Mouse (Mus musculus) left cerebral cortex, adult 9 months (tissue): ENCODE results near the gene Trim56.

Source experiments
- DNase-seq, 2 experiments: peaks; one replicate each; pipeline ENCODE4 v3.0.0; 2022; ENCODE audit warnings: low spot score in 2 of 2

Gene Trim56

DNA sequence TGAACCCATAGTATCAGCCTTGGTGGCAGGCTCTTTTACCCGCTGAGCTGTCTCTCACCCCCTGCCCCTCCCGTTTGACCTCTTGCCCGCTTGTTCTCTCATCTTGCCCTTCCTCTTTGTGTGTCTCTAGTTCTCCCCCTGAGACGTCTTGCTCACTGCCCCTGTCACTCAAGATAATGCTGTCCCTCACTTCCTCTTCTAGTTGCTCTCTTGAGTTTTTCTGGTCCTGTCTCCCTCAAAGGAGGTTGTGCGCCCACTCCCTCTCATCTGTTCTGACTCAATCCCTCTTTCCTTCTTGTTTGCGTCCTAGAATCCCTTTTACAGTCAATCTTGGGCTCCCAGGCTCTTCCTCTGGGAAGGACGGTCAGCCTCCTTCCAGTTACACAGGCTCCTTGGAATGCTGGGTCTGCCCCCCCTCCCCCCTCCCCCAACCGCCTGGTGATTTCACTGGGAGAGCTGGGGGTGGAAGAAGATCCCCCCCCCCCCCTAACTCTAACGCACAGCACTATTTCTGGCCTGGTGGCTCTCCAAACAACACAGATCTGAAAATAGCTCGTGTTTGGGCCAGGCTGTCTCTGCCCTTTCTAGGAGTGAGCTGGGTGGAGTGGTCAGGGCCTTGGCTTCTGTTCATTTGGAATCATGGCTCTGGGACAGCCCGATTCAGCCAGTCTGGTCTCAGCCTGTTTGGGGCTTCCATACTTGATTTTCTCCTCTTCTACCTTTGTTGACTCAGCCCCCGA, 39.6 kb downstream of the Trim56 start:
- no peak for DNase-seq

DNA sequence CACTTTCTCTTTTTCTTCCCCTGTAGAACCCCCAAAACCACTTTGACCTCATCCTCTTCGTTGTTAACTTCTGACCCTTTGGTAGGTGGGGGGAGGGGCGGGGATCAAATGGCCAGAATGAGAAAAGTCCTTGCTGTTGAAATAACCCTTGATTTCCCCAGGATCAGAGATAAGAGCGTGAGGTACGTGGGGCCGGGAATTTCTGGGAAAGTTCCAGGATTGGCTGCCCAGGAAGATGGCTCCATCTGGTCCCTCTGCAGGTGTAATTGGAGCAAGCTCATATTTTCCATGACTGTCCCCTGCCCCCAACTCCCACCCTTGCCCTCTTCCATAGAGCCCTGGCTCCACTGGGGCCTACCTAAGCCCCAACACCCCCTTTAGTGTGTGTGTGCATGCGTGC, 40.3 kb downstream of the Trim56 start:
- DNase-seq: no peak

DNA sequence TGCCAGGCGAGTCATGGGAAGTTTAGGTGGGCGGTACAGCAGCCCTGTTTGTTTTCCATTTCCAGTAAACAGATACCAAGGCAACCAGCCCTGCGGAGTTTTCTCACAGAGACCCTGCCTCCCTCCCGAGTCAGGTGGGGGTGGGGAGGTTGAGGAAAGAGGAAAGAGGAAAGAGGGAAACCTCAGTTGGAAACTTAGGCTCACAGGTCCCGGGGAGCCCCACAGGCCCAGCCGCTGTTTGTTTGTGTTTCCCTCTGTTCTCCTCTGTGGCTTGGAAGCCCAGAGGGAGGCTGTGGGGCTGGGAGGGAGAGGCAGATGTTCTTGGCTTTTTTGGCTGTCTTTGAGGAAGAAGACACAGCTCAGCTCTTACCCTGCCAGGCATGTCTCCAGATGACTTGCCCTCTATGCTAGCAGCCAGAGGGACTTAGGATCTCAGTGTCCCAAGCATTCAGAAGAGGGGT, 41.8 kb downstream of the Trim56 start:
- DNase-seq: no peak

DNA sequence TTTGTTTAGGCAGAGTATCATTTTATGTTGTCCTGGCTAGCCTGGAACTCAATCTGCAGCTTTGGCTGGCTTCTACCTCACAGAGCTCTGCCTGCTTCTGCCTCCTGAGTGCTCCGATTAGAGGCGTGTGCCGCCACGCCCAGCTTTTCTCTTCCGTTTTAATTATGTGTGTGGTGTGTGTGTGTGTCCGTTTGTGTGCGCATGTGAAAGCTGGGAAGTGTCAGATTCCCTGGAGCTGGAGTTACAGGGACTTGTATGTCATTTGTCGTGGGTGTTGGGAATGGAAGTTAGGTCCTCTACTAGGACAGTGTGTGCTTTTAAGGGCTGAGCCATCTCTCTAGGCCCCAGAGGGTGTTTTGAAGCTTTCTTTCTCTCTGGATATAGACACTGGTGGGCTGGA, 42.9 kb downstream of the Trim56 start:
- DNase-seq: no peak

DNA sequence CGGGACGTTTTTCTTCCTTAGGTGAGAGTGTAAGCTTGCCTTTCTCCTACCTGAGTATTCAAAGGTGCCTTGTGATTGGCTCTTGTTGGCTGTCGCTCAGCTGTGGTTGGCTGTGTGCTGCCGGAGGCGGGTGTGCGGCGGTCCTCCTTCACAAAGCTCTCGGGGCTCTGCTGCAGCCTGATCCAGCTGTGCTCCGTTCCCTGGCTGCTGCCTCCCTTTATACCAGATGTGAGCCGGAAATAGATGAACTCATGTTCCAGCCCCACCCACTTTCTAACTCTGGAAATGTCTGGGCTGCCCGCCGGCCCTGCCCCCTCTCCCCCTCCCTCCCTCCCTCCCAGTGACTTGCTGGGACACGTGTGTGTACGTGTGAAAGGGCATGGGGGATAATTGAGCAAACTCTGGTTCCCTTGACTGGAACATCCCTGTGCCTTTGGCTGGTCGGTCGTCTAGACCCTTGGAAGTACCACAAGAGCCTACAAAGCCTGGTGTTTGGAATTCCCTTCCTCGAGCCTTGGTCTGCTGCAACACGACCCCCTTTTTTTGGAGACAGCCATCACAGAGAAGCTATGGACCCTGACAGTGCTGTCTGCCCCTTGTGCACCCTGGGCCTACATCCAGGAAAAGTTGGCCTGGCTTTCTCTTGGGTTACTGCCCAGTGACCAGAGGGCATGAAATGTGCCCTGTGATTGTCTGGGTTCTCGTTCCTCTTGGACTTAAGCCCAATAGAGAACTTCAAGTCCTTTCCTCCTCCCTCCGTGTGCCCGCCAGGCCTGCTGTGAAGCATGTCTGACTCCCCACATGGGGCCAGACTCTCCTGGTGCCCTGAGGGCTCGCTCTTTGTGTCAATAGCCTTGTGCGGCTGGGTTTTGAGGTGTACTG, 43.7 kb downstream of the Trim56 start, which contains the start of gene Serpine1:
Gene Serpine1 (minus strand): TSS at position 190 of the 882 bp plus-strand sequence.
- DNase-seq: peak; percentile 65 to 69

DNA sequence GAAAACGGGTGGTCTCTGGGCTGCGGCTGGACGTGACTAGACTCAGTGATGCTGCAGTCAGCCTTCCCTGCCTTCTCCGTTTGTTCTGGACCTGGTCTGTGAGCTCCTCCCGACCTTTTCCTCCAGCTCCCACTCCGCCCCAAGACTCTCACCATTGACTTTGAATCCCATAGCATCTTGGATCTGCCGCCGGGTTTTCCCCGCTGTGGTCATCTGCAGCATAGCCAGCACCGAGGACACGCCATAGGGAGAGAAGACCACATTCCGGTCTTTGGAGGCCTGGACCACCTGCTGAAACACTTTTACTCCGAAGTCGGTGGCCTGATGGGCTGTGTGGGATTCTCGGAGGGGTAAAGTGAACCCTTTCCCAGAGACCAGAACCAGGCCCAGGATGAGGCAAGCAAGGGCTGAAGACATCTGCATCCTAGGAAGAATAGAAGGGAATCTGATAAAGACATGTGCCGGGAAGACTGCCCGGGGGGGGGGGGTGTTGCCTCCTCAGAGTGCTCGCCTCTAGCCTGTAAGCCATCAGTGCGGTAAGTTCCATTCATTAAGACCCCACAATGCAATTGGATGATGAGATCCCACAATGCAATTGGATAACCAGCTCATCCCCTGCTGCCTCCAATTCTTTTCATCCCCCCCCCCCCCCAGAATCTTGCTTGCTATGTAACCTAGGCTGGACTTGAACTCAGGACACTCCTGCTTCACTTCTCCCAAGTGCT, 45.0 kb downstream of the Trim56 start:
- DNase-seq: no peak

DNA sequence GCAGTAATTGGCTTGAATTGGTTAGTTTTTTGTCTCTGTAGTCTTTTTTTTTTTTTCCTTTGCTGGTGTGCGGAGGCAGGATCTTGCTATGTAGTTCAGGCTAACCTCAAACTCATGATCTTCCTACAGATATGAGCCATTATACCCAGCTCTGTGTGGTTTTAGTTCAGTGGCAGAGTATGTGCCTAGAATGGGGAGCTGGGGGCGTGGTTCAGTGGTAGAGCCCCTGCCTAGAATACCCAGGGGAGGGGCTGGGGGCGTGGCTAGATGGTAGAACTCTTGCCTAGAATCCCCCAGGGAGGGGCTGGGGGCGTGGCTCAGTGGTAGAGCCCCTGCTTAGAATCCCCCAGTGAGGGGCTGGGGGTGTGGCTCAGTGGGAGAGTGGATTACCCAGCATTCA, 47.3 kb downstream of the Trim56 start:
- DNase-seq: no peak

DNA sequence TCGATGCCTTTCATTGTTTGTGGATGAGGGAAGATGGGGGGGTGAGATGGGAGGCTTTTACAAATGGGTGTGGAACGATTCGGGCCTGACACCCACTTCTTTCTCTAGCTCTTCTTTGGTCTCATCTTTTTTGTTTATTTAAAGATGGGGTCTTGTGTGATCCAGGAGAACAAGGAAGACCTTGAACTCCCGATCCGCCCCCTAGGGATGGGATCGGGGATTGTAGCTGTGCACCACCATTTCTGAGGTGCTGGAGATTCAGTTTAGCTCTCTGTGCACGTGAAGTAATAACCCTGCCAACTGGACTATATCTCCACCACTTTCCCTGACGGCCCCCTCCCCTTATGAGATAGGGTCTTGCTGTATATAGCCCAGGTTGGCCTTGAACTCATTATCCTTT, 50.1 kb downstream of the Trim56 start:
- no peak for DNase-seq

DNA sequence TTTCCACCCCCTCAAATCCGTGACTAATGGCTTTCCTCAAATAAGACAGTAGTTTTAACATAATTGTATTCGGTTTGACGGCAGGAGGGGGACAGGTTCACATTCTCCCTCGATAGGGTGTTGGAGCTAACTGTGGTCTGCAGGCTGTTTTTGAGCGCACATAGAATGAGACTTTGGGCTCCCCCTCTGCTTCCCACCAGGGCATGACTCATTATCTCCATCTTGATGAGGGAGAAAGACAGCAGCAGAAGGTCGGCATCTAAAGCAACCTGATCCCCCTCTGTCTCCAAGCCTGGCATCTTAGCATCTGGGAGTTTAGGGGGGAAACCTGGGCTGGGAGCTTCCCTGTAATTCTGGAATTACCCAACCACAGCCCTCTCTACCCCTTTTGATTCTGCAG, 50.6 kb downstream of the Trim56 start:
- DNase-seq: no peak

DNA sequence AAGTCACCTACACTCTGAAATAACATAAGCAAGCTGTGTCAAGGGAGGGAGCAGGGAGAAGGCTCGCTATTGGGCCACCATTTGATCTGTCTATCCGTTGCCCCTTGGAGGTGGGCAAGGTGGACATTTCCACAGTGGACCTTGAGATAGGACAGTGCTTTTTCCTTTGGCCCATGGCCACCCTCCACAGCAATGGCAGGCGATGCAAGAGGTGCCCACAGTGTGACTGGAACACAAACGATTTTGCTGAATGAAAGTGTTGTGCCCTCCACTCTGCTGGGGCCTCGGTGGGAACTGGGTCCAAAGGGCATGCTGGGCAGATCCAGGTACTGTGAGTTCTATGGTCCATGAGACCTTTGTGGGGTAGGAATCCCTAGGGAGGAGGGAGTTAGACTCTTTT, 53.4 kb downstream of the Trim56 start:
- no peak for DNase-seq

DNA sequence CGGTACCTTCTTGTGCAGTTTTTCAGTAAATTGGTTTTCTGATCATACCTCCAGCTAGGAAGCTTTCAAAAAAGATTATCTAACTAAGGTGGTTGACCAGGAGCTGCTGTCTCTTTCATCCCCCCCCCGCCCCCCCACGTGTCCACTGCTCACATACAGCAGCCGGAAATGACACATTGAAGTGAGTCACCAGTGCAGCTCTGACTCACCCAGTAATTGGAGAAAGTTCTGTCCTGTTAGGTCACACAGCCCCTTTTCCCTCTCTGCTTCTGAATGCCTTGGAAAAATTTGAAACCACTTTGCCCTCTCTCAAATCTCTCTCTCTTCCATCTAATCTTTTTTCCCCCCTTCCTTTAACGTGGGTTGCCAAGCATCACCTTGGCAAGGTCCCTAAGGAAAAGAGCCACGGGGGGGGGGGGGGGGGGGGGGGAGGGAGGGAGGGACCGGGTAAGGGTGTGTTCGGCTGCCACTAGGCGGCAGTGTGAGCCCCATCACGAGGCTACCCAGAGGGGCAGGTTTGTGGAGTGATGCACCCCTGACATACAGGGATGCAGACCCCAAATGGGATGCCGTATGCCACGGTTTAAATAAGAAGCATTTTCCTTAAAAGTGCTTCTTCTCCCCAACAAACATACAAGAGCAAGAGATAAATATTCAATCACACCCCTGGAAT, 54.1 kb downstream of the Trim56 start:
- peak in 1 of 2 experiments; percentile 48 for DNase-seq
